Mouse (Mus musculus) heart, embryonic 13.5 days (tissue): ENCODE measurements at regions not wholly inside any gene's neighbourhood (a gene's known extent, or its start where the extent isn't known, plus 50 kb on each side); places are given as distances from the start of the nearest gene placed in this dataset.
A peak's percentile ranks its signal among the peaks of the same experiment; 100 is the strongest.

Source experiments
- ATAC-seq: fragments of 200-750 bp; cut with Nextera tagmentation; 2 replicates; pipeline ENCODE4 v1.8.0; 2017; ENCODE audit warnings: moderate TSS enrichment; ENCODE audit not compliant: insufficient number of reproducible peaks, low FRiP score, low TSS enrichment; ENCODE audit errors: extremely low read depth
- H3K27ac ChIP-seq: fragments of 300-500 bp; sonication (generic); replicated peaks from 2 replicates; pipeline ENCODE4 v1.5.1; 2015; ENCODE audit warnings: moderate library complexity, mild to moderate bottlenecking, inconsistent platforms
- H3K27me3 ChIP-seq: fragments of 300-500 bp; sonication (generic); replicated peaks from 2 replicates; pipeline ENCODE4 v1.6.1; 2015; ENCODE audit warnings: mild to moderate bottlenecking, inconsistent platforms
- H3K36me3 ChIP-seq: fragments of 300-500 bp; sonication (generic); 2 replicates; pipeline ENCODE4 v1.6.1; 2015; ENCODE audit warnings: mild to moderate bottlenecking, inconsistent platforms
- H3K4me1 ChIP-seq: fragments of 300-500 bp; sonication (generic); 2 replicates; pipeline ENCODE4 v1.6.1; 2015; ENCODE audit warnings: inconsistent platforms
- H3K4me2 ChIP-seq: fragments of 300-500 bp; sonication (generic); 2 replicates; pipeline ENCODE4 v1.6.1; 2015; ENCODE audit warnings: inconsistent platforms, mild to moderate bottlenecking, moderate library complexity
- H3K4me3 ChIP-seq: fragments of 300-500 bp; sonication (generic); 2 replicates; pipeline ENCODE4 v1.5.1; 2015; ENCODE audit warnings: moderate library complexity, mild to moderate bottlenecking, inconsistent platforms
- H3K9ac ChIP-seq: fragments of 300-500 bp; sonication (generic); 2 replicates; pipeline ENCODE4 v1.6.1; 2015; ENCODE audit warnings: inconsistent platforms, mild to moderate bottlenecking, moderate library complexity
- H3K9me3 ChIP-seq: fragments of 300-500 bp; sonication (generic); 2 replicates; pipeline ENCODE4 v1.6.1; 2016; ENCODE audit warnings: inconsistent platforms
- WGBS: fragments of 180-500 bp; shearing (Covaris S2); methylation state at CpG from one replicate; pipeline ENCODE4 v1.1.7; 2015; ENCODE audit warnings: mixed read lengths; 5-methylcytosine and 5-hydroxymethylcytosine counted together

GRCm38 (mm10) chr17:84002939-84003338, 155.2 kb upstream of the Haao start:
- ATAC-seq: no peak
- Histone ChIP-seq H3K4me2 (no peak overlapping the region), H3K27ac (no peak overlapping the region), H3K27me3 (no peaks in the 10 kb centered on the region), H3K36me3 (no peaks in the 10 kb centered on the region), H3K9me3 (no peaks in the 10 kb centered on the region), H3K4me1 (no peaks in the 10 kb centered on the region), H3K4me3 (no peak overlapping the region), H3K9ac (no peak overlapping the region)
- 83% methylated on average over 6 of the region's 6 CpGs for WGBS

DNA sequence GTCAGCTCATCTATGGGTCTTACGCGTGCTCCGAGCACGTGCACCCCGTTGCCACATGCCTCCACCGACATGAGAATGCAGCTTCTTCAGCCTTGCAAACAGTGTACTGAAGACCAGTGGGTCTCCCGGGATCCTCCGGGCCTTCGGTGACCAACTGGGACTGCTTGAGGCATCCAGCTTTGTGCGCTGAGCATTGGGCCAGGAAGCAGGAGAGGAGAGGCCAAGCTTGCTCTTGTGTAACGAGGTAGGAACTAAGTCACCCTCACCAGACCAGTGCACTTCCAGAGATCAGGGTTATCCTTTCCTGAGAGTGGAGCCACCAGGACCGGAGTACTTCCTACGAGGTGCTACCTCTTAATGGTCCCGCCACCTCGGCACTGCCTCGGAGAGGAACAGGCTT, 154.6 kb upstream of the Haao start:
- Histone ChIP-seq H3K27ac (no peak overlapping the region), H3K27me3 (no peaks in the 10 kb centered on the region), H3K4me3 (no peak overlapping the region), H3K4me2 (no peak overlapping the region), H3K36me3 (no peaks in the 10 kb centered on the region), H3K9ac (no peak overlapping the region), H3K9me3 (no peaks in the 10 kb centered on the region), H3K4me1 (no peaks in the 10 kb centered on the region)
- ATAC-seq: no peak
- WGBS: 87% methylated on average over 16 of the region's 16 CpGs

DNA sequence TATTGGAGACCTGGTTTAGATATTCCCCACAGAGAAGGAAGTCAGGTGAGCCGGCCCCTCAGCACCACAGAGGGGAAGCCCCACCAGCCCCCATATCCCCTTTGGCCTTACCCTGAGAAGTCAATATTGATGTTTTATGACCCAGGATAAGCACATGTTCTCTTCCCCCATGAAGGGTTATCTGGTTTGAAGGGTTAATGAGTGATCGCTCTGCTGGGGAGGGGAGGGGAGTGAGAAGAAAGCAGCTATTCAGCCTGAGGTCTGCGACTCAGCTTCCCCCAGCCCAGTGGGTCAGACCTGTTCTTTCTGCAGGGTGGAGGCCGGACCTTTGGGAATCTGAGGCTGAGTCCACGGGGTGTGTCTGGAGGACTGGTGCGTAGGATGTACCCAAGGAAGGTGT, 152.4 kb upstream of the Haao start:
- Histone ChIP-seq H3K9me3 (no peaks in the 10 kb centered on the region), H3K27me3 (peaks cover 4% of the 10 kb centered on the region; the same call in 1 of the 2 replicates), H3K4me2 (no peak overlapping the region), H3K9ac (no peak overlapping the region), H3K36me3 (no peaks in the 10 kb centered on the region), H3K27ac (no peak overlapping the region), H3K4me1 (no peaks in the 10 kb centered on the region), H3K4me3 (no peak overlapping the region)
- WGBS: 63% methylated on average over 6 of the region's 6 CpGs
- no peak for ATAC-seq

- 61% methylated on average over 10 of the region's 10 CpGs for WGBS
- Histone ChIP-seq H3K9me3 (no peaks in the 10 kb centered on the region), H3K4me3 (no peak overlapping the region), H3K9ac (no peak overlapping the region), H3K27ac (no peak overlapping the region), H3K4me1 (no peaks in the 10 kb centered on the region), H3K27me3 (peaks cover 4% of the 10 kb centered on the region; the same call in 1 of the 2 replicates), H3K4me2 (no peak overlapping the region), H3K36me3 (no peaks in the 10 kb centered on the region)
- no peak for ATAC-seq
Measured at GRCm38 (mm10) chr17:83998972-83999545, 151.3 kb upstream of the Haao start.

DNA sequence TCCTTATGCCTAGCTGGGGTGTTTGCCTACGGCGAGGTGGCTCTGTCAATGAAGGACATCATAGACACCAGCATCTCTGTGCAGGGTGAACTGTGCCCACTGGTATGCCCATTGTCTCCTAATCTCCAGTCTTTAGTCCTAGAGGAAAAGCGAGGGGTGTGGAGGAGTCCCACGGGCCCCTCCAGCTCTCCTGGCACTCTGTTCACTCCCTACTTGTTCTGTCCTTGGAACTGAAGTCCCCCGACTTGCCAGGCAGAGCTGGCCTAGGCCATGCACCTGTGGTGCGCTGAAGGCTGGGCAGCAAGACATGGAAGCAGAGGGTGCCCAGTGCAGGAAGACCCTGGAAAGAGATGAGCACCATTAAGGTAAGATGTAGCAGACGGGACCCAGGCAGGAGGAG, 150.6 kb upstream of the Haao start:
- WGBS: 87% methylated on average over 7 of the region's 7 CpGs
- Histone ChIP-seq H3K9me3 (no peaks in the 10 kb centered on the region), H3K27ac (no peak overlapping the region), H3K9ac (no peak overlapping the region), H3K27me3 (peaks cover 4% of the 10 kb centered on the region; the same call in 1 of the 2 replicates), H3K4me2 (no peak overlapping the region), H3K36me3 (no peaks in the 10 kb centered on the region), H3K4me3 (no peak overlapping the region), H3K4me1 (no peaks in the 10 kb centered on the region)
- no peak for ATAC-seq

- H3K9ac ChIP-seq: no peak overlapping the region
- no peaks in the 10 kb centered on the region for H3K36me3 ChIP-seq
- ATAC-seq: no peak
- H3K4me1 ChIP-seq: no peaks in the 10 kb centered on the region
- H3K4me3 ChIP-seq: no peak overlapping the region
- H3K27ac ChIP-seq: no peak overlapping the region
- H3K9me3 ChIP-seq: no peaks in the 10 kb centered on the region
- 80% methylated on average over 11 of the region's 11 CpGs for WGBS
- peaks cover 4% of the 10 kb centered on the region; the same call in 1 of the 2 replicates for H3K27me3 ChIP-seq
- no peak overlapping the region for H3K4me2 ChIP-seq
Measured at GRCm38 (mm10) chr17:83997778-83998177, 150.0 kb upstream of the Haao start.

GRCm38 (mm10) chr17:83993028-83993427, 145.3 kb upstream of the Haao start:
- Histone ChIP-seq H3K4me2 (no peak overlapping the region), H3K9me3 (no peaks in the 10 kb centered on the region), H3K27ac (no peak overlapping the region), H3K36me3 (no peaks in the 10 kb centered on the region), H3K9ac (no peak overlapping the region), H3K27me3 (peaks cover 4% of the 10 kb centered on the region; the same call in 1 of the 2 replicates), H3K4me3 (no peak overlapping the region), H3K4me1 (peaks cover 31% of the 10 kb centered on the region)
- ATAC-seq: no peak
- 48% methylated on average over 2 of the region's 2 CpGs for WGBS

- Histone ChIP-seq H3K27me3 (no peaks in the 10 kb centered on the region), H3K4me3 (no peak overlapping the region), H3K9ac (no peak overlapping the region), H3K27ac (peak overlapping the region; percentile 80), H3K4me2 (no peak overlapping the region), H3K9me3 (no peaks in the 10 kb centered on the region), H3K4me1 (peaks cover 52% of the 10 kb centered on the region), H3K36me3 (no peaks in the 10 kb centered on the region)
- peak; percentile 51; the same call in 1 of the 2 replicates for ATAC-seq
- 54% methylated on average over 13 of the region's 13 CpGs for WGBS
Measured at GRCm38 (mm10) chr17:83990421-83991365, 142.9 kb upstream of the Haao start.

- H3K4me1 ChIP-seq: peaks cover 60% of the 10 kb centered on the region
- H3K27ac ChIP-seq: peak overlapping the region; percentile 80
- no peak for ATAC-seq
Measured at GRCm38 (mm10) chr17:83988897-83989296, 141.1 kb upstream of the Haao start.

GRCm38 (mm10) chr17:83988165-83988564, 140.4 kb upstream of the Haao start:
- Histone ChIP-seq H3K27me3 (no peaks in the 10 kb centered on the region), H3K9me3 (no peaks in the 10 kb centered on the region), H3K4me1 (peaks cover 63% of the 10 kb centered on the region), H3K36me3 (no peaks in the 10 kb centered on the region), H3K27ac (peak overlapping the region; percentile 80), H3K9ac (no peak overlapping the region), H3K4me3 (no peak overlapping the region), H3K4me2 (no peak overlapping the region)
- no peak for ATAC-seq
- WGBS: 69% methylated on average over 5 of the region's 5 CpGs

More at GRCm38 (mm10) chr17:83988897-83989296, 141.1 kb upstream of the Haao start:
- 45% methylated on average over 6 of the region's 6 CpGs for WGBS
- Histone ChIP-seq H3K9me3 (no peaks in the 10 kb centered on the region), H3K4me2 (no peak overlapping the region), H3K9ac (no peak overlapping the region), H3K27me3 (no peaks in the 10 kb centered on the region), H3K4me3 (no peak overlapping the region), H3K36me3 (no peaks in the 10 kb centered on the region)

DNA sequence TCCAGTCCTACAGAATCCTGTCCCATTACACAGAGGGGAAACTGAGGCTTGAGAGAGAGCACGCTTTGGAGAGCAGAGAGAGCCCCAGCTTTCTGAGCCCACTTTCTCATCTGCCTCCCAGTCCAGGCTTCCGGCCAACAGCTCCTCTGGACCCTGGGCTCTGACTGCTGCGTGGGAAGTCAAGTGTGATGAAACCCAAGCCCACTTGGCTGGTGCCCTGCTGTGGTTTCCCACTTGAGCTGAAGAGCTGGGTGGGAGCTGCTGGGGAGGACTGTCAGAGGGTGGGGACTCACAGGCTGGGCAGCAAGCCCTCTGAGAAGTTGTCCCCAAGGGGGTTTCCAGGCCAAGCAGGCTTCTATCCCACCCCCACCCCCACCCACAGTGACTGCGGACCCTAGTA, 139.9 kb upstream of the Haao start:
- no peak overlapping the region for H3K4me3 ChIP-seq
- WGBS: 78% methylated on average over 4 of the region's 4 CpGs
- H3K27me3 ChIP-seq: no peaks in the 10 kb centered on the region
- no peaks in the 10 kb centered on the region for H3K9me3 ChIP-seq
- H3K27ac ChIP-seq: no peak overlapping the region; the same call in 1 of the 2 replicates
- no peak overlapping the region for H3K4me2 ChIP-seq
- ATAC-seq: no peak
- H3K4me1 ChIP-seq: peaks cover 68% of the 10 kb centered on the region
- no peak overlapping the region for H3K9ac ChIP-seq
- H3K36me3 ChIP-seq: no peaks in the 10 kb centered on the region
